Mouse (Mus musculus) heart, embryonic 11.5 days (tissue): ENCODE data around the gene Cryzl2. TPM values are rescaled to one million over a fixed set of nuclear protein-coding genes. Genes with fewer than 3 reads are reported as not detected.
A peak's percentile ranks its signal among the peaks of the same experiment; 100 is the strongest.

Experiments
- ATAC-seq: fragments of 200-750 bp; cut with Nextera tagmentation; replicated peaks from 2 replicates; pipeline ENCODE4 v1.8.0; 2017; ENCODE audit warnings: moderate library complexity; ENCODE audit not compliant: insufficient number of reproducible peaks, low FRiP score, low TSS enrichment
- H3K27ac ChIP-seq: fragments of 300-500 bp; sonication (generic); 2 replicates; pipeline ENCODE4 v1.5.1; 2014; ENCODE audit warnings: mild to moderate bottlenecking, low read depth, low read length
- H3K27me3 ChIP-seq: fragments of 300-500 bp; sonication (generic); 2 replicates; pipeline ENCODE4 v1.6.1; 2014; ENCODE audit warnings: mild to moderate bottlenecking, low read length, mixed read lengths; ENCODE audit not compliant: control insufficient read depth, insufficient read depth
- H3K36me3 ChIP-seq: fragments of 300-500 bp; sonication (generic); 2 replicates; pipeline ENCODE4 v1.6.1; 2014; ENCODE audit warnings: mild to moderate bottlenecking, low read length, moderate library complexity, mixed read lengths; ENCODE audit not compliant: control insufficient read depth, insufficient read depth
- H3K4me1 ChIP-seq: fragments of 300-500 bp; sonication (generic); 2 replicates; pipeline ENCODE4 v1.6.1; 2014; ENCODE audit warnings: low read length; ENCODE audit not compliant: control insufficient read depth, insufficient read depth
- H3K4me2 ChIP-seq: fragments of 300-500 bp; sonication (generic); 2 replicates; pipeline ENCODE4 v1.6.1; 2014; ENCODE audit warnings: mild to moderate bottlenecking, moderate library complexity
- H3K4me3 ChIP-seq: fragments of 300-500 bp; sonication (generic); 2 replicates; pipeline ENCODE4 v1.5.1; 2014; ENCODE audit warnings: low read depth, low read length
- H3K9ac ChIP-seq: fragments of 300-500 bp; sonication (generic); 2 replicates; pipeline ENCODE4 v1.6.1; 2014; ENCODE audit warnings: mild to moderate bottlenecking, low read depth, low read length, moderate library complexity
- H3K9me3 ChIP-seq: fragments of 300-500 bp; sonication (generic); replicated peaks from 2 replicates; pipeline ENCODE4 v1.6.1; 2016; ENCODE audit warnings: low read length; ENCODE audit not compliant: control insufficient read depth
- WGBS: fragments of 180-500 bp; shearing (Covaris S2); extraction: QIAGEN DNeasy Blood & Tissue Kit; methylation state at CpG from one replicate; pipeline ENCODE4 v1.1.7; 2014; ENCODE audit not compliant: insufficient replicate concordance; 5-methylcytosine and 5-hydroxymethylcytosine counted together
- polyA plus RNA-seq: library from polyadenylated mRNA; unstranded; fragments of >200 nt; fragmentation: Nextera tagmentation; extraction: Ambion mirVana; gene quantifications from 2 replicates; pipeline ENCODE4 v1.2.1, GENCODE M21; 2014

Gene Cryzl2
- polyA plus RNA-seq, 1 experiment from 2014 or later: 32.6 TPM

GRCm38 (mm10) chr1:157506522-157506921 is 48.1 kb downstream of the Cryzl2 start, which contains the start of gene Sec16b:
Gene Sec16b, plus strand, starts transcription at chr1:157506728.
- Histone ChIP-seq H3K4me2 (peak within 1 kb of the TSS; percentile 14), H3K27me3 (no peaks in the 10 kb centered on the region), H3K9ac (no peak within 1 kb of the TSS), H3K27ac (no peak within 1 kb of the TSS), H3K9me3 (no peaks in the 10 kb centered on the region), H3K4me3 (no peak within 1 kb of the TSS), H3K36me3 (no peaks in the 10 kb centered on the region), H3K4me1 (no peaks in the 10 kb centered on the region)
- WGBS: 41% methylated on average over 5 of the region's 5 CpGs
- ATAC-seq: no peak

- Histone ChIP-seq H3K9me3 (no peaks in the 10 kb centered on the region), H3K27me3 (no peaks in the 10 kb centered on the region), H3K9ac (no peak overlapping the region), H3K4me1 (no peaks in the 10 kb centered on the region), H3K27ac (no peak overlapping the region), H3K4me3 (no peak overlapping the region), H3K36me3 (no peaks in the 10 kb centered on the region), H3K4me2 (no peak overlapping the region)
- 61% methylated on average over 4 of the region's 4 CpGs for WGBS
- ATAC-seq: no peak
These were observed 48.7 kb downstream of the Cryzl2 start for GRCm38 (mm10) chr1:157506995-157507595.

- 38% methylated on average over 5 of the region's 5 CpGs for WGBS
- ATAC-seq: no peak
- no peaks in the 10 kb centered on the region for H3K36me3 ChIP-seq
- H3K27ac ChIP-seq: no peak overlapping the region
- H3K9ac ChIP-seq: no peak overlapping the region
- H3K27me3 ChIP-seq: no peaks in the 10 kb centered on the region
- H3K4me2 ChIP-seq: no peak overlapping the region
- no peaks in the 10 kb centered on the region for H3K4me1 ChIP-seq
- H3K4me3 ChIP-seq: no peak overlapping the region
- H3K9me3 ChIP-seq: no peaks in the 10 kb centered on the region
These were observed 49.4 kb downstream of the Cryzl2 start for GRCm38 (mm10) chr1:157507814-157508213.

GRCm38 (mm10) chr1:157512690-157513448 is 54.5 kb downstream of the Cryzl2 start:
- 62% methylated on average over 11 of the region's 11 CpGs for WGBS
- H3K27me3 ChIP-seq: no peaks in the 10 kb centered on the region
- no peaks in the 10 kb centered on the region for H3K4me1 ChIP-seq
- no peak overlapping the region for H3K9ac ChIP-seq
- no peak overlapping the region for H3K4me2 ChIP-seq
- no peaks in the 10 kb centered on the region for H3K9me3 ChIP-seq
- H3K4me3 ChIP-seq: no peak overlapping the region
- H3K27ac ChIP-seq: no peak overlapping the region
- no peaks in the 10 kb centered on the region for H3K36me3 ChIP-seq
- no peak for ATAC-seq

- Histone ChIP-seq H3K36me3 (no peaks in the 10 kb centered on the region), H3K4me3 (no peak overlapping the region), H3K4me2 (no peak overlapping the region), H3K9me3 (no peaks in the 10 kb centered on the region), H3K4me1 (no peaks in the 10 kb centered on the region), H3K27me3 (no peaks in the 10 kb centered on the region), H3K27ac (no peak overlapping the region), H3K9ac (no peak overlapping the region)
- no peak for ATAC-seq
- WGBS: 43% methylated on average over 9 of the region's 9 CpGs
These were observed 55.2 kb downstream of the Cryzl2 start for GRCm38 (mm10) chr1:157513559-157513958.

- H3K27ac ChIP-seq: no peak overlapping the region
- H3K4me3 ChIP-seq: no peak overlapping the region
- no peak for ATAC-seq
- no peaks in the 10 kb centered on the region for H3K27me3 ChIP-seq
- 52% methylated on average over 4 of the region's 4 CpGs for WGBS
- H3K9me3 ChIP-seq: no peaks in the 10 kb centered on the region
- no peaks in the 10 kb centered on the region for H3K36me3 ChIP-seq
- no peaks in the 10 kb centered on the region for H3K4me1 ChIP-seq
- no peak overlapping the region for H3K4me2 ChIP-seq
- no peak overlapping the region for H3K9ac ChIP-seq
These were observed 55.9 kb downstream of the Cryzl2 start for GRCm38 (mm10) chr1:157514298-157514697.

- Histone ChIP-seq H3K27me3 (no peaks in the 10 kb centered on the region), H3K4me1 (no peaks in the 10 kb centered on the region), H3K9ac (no peak overlapping the region), H3K27ac (no peak overlapping the region), H3K9me3 (no peaks in the 10 kb centered on the region), H3K4me2 (no peak overlapping the region), H3K4me3 (no peak overlapping the region), H3K36me3 (no peaks in the 10 kb centered on the region)
- 73% methylated on average over 8 of the region's 8 CpGs for WGBS
- ATAC-seq: no peak
These were observed 58.7 kb downstream of the Cryzl2 start for GRCm38 (mm10) chr1:157516838-157517808.

- H3K36me3 ChIP-seq: no peaks in the 10 kb centered on the region
- no peak overlapping the region for H3K4me2 ChIP-seq
- ATAC-seq: no peak
- H3K9ac ChIP-seq: no peak overlapping the region
- no peaks in the 10 kb centered on the region for H3K27me3 ChIP-seq
- 53% methylated on average over 4 of the region's 4 CpGs for WGBS
- H3K27ac ChIP-seq: no peak overlapping the region; the same call in 1 of the 2 replicates
- H3K4me1 ChIP-seq: no peaks in the 10 kb centered on the region
- H3K4me3 ChIP-seq: no peak overlapping the region
- H3K9me3 ChIP-seq: no peaks in the 10 kb centered on the region
These were observed 59.7 kb downstream of the Cryzl2 start for GRCm38 (mm10) chr1:157518111-157518523.
